Mouse (Mus musculus): ENCODE results near the gene Kcnc3. TPM values are rescaled to one million over a fixed set of nuclear protein-coding genes. Genes with fewer than 3 reads are reported as not detected.

The Kcnc3 gene
- polyA plus RNA-seq, 1 experiment from 2014 or later: 4.0 TPM

GRCm38 (mm10) chr7:44564486-44564885 is 26.0 kb upstream of the Kcnc3 start:
- ATAC-seq: no peak
- Histone ChIP-seq H3K4me2 (ENCODE audit: low read length) (no peak overlapping the region), H3K9me3 (ENCODE audit: control insufficient read depth, low read length) (no peaks in the 10 kb centered on the region), H3K4me1 (replicated peaks; ENCODE audit: control insufficient read depth, insufficient read depth, low read length) (no peaks in the 10 kb centered on the region), H3K9ac (replicated peaks; ENCODE audit: low read depth, low read length) (no peak overlapping the region), H3K27ac (ENCODE audit: low read length) (no peak overlapping the region), H3K27me3 (replicated peaks; ENCODE audit: control insufficient read depth, insufficient read depth, low read length) (0 out of 2 replicates have a peak, but pooled peaks cover 3% of the 10 kb centered on the region), H3K4me3 (replicated peaks; ENCODE audit: low read length) (no peak overlapping the region), H3K36me3 (ENCODE audit: control insufficient read depth, insufficient read depth) (no peaks in the 10 kb centered on the region)
- 83% methylated on average over 10 of the region's 10 CpGs for WGBS

DNA sequence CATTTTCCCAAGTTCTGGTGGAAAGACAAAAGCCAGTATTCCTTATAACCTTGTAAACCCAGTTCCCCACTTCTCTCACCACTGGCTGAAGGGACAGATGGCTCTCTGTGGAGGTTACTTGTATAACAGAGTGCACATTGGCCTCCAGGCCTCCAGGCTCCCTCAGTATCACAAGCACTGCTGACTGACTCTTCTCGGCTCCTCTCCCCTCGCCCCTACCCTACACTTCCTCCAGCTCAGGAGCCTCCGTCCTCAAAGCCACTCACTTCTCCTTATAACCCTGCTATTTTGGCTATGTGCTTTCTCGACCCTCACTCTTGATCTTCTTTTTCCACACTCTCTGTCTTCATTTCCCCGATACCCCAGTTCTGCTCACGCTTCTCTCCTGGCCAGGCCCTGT is 25.1 kb upstream of the Kcnc3 start:
- WGBS: 78% methylated on average over 6 of the region's 6 CpGs
- Histone ChIP-seq H3K36me3 (ENCODE audit: control insufficient read depth, insufficient read depth) (no peaks in the 10 kb centered on the region), H3K4me1 (replicated peaks; ENCODE audit: control insufficient read depth, insufficient read depth, low read length) (no peaks in the 10 kb centered on the region), H3K9me3 (ENCODE audit: control insufficient read depth, low read length) (no peaks in the 10 kb centered on the region), H3K9ac (replicated peaks; ENCODE audit: low read depth, low read length) (no peak overlapping the region), H3K27ac (ENCODE audit: low read length) (no peak overlapping the region), H3K27me3 (replicated peaks; ENCODE audit: control insufficient read depth, insufficient read depth, low read length) (0 out of 2 replicates have a peak, but pooled peaks cover 3% of the 10 kb centered on the region), H3K4me2 (ENCODE audit: low read length) (no peak overlapping the region), H3K4me3 (replicated peaks; ENCODE audit: low read length) (no peak overlapping the region)
- no peak for ATAC-seq

- no peak overlapping the region for H3K27ac ChIP-seq (ENCODE audit: low read length)
- no peaks in the 10 kb centered on the region for H3K9me3 ChIP-seq (ENCODE audit: control insufficient read depth, low read length)
- ATAC-seq: no peak
- no peak overlapping the region for H3K4me3 ChIP-seq (replicated peaks; ENCODE audit: low read length)
- H3K9ac ChIP-seq (replicated peaks; ENCODE audit: low read depth, low read length): no peak overlapping the region
- no peaks in the 10 kb centered on the region for H3K4me1 ChIP-seq (replicated peaks; ENCODE audit: control insufficient read depth, insufficient read depth, low read length)
- WGBS: 75% methylated on average over 9 of the region's 9 CpGs
- no peaks in the 10 kb centered on the region for H3K36me3 ChIP-seq (ENCODE audit: control insufficient read depth, insufficient read depth)
- no peak overlapping the region for H3K4me2 ChIP-seq (ENCODE audit: low read length)
- 0 out of 2 replicates have a peak, but pooled peaks cover 3% of the 10 kb centered on the region for H3K27me3 ChIP-seq (replicated peaks; ENCODE audit: control insufficient read depth, insufficient read depth, low read length)
Measured at GRCm38 (mm10) chr7:44568803-44569202, 21.7 kb upstream of the Kcnc3 start.

GRCm38 (mm10) chr7:44570989-44571388 is 19.5 kb upstream of the Kcnc3 start:
- H3K9ac ChIP-seq (replicated peaks; ENCODE audit: low read depth, low read length): no peak overlapping the region
- no peak for ATAC-seq
- H3K9me3 ChIP-seq (ENCODE audit: control insufficient read depth, low read length): no peaks in the 10 kb centered on the region
- 0 out of 2 replicates have a peak, but pooled peaks cover 3% of the 10 kb centered on the region for H3K27me3 ChIP-seq (replicated peaks; ENCODE audit: control insufficient read depth, insufficient read depth, low read length)
- H3K36me3 ChIP-seq (ENCODE audit: control insufficient read depth, insufficient read depth): no peaks in the 10 kb centered on the region
- H3K4me1 ChIP-seq (replicated peaks; ENCODE audit: control insufficient read depth, insufficient read depth, low read length): no peaks in the 10 kb centered on the region
- no peak overlapping the region for H3K4me2 ChIP-seq (ENCODE audit: low read length)
- H3K4me3 ChIP-seq (replicated peaks; ENCODE audit: low read length): no peak overlapping the region
- WGBS: 81% methylated on average over 6 of the region's 6 CpGs
- H3K27ac ChIP-seq (ENCODE audit: low read length): no peak overlapping the region

- H3K36me3 ChIP-seq (ENCODE audit: control insufficient read depth, insufficient read depth): no peaks in the 10 kb centered on the region
- H3K9ac ChIP-seq (replicated peaks; ENCODE audit: low read depth, low read length): no peak overlapping the region
- H3K27ac ChIP-seq (ENCODE audit: low read length): no peak overlapping the region
- no peaks in the 10 kb centered on the region for H3K4me1 ChIP-seq (replicated peaks; ENCODE audit: control insufficient read depth, insufficient read depth, low read length)
- ATAC-seq: no peak
- H3K4me3 ChIP-seq (replicated peaks; ENCODE audit: low read length): no peak overlapping the region
- no peak overlapping the region for H3K4me2 ChIP-seq (ENCODE audit: low read length)
- 29% methylated on average over 4 of the region's 4 CpGs for WGBS
- H3K9me3 ChIP-seq (ENCODE audit: control insufficient read depth, low read length): no peaks in the 10 kb centered on the region
- 0 out of 2 replicates have a peak, but pooled peaks cover 3% of the 10 kb centered on the region for H3K27me3 ChIP-seq (replicated peaks; ENCODE audit: control insufficient read depth, insufficient read depth, low read length)
Measured at GRCm38 (mm10) chr7:44571811-44572210, 18.7 kb upstream of the Kcnc3 start.

DNA sequence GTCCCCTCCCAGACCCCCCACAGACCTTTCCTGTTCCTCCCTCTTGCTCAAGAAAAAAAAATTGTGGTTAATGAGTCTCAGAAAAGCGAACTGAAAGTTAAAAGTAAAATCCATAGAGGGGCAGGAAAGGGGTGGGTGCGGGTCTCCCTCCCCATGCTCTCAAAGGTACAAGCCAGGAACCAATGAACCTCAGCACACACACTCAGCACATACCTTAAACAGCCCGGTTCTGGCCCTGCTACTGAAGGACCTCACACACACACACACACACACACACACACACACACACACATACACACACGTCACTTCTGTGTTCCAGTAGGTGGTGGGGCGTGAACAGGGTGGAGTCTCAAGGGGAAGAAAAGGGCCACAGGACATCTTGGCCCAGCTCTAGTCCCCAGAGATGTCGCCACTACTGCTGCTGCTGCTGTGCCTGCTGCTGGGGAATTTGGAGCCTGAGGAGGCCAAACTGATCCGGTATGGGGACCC is 18.2 kb upstream of the Kcnc3 start, which contains the start of gene Napsa:
TSS of gene Napsa (plus strand) at position 168 of the 489 bp plus-strand sequence.
- H3K9me3 ChIP-seq (ENCODE audit: control insufficient read depth, low read length): no peaks in the 10 kb centered on the region
- no peak within 1 kb of the TSS for H3K27ac ChIP-seq (ENCODE audit: low read length)
- no peak within 1 kb of the TSS for H3K4me2 ChIP-seq (ENCODE audit: low read length)
- H3K4me3 ChIP-seq (replicated peaks; ENCODE audit: low read length): no peak within 1 kb of the TSS
- 0 out of 2 replicates have a peak, but pooled peaks cover 3% of the 10 kb centered on the region for H3K27me3 ChIP-seq (replicated peaks; ENCODE audit: control insufficient read depth, insufficient read depth, low read length)
- H3K4me1 ChIP-seq (replicated peaks; ENCODE audit: control insufficient read depth, insufficient read depth, low read length): no peaks in the 10 kb centered on the region
- WGBS: 34% methylated on average over 7 of the region's 7 CpGs
- H3K36me3 ChIP-seq (ENCODE audit: control insufficient read depth, insufficient read depth): no peaks in the 10 kb centered on the region
- ATAC-seq: no peak
- H3K9ac ChIP-seq (replicated peaks; ENCODE audit: low read depth, low read length): no peak within 1 kb of the TSS

- no peak for ATAC-seq
- 69% methylated on average over 5 of the region's 5 CpGs for WGBS
- H3K4me1 ChIP-seq (replicated peaks; ENCODE audit: control insufficient read depth, insufficient read depth, low read length): no peaks in the 10 kb centered on the region
- H3K36me3 ChIP-seq (ENCODE audit: control insufficient read depth, insufficient read depth): no peaks in the 10 kb centered on the region
- H3K27ac ChIP-seq (ENCODE audit: low read length): no peak overlapping the region
- no peak overlapping the region for H3K4me2 ChIP-seq (ENCODE audit: low read length)
- H3K27me3 ChIP-seq (replicated peaks; ENCODE audit: control insufficient read depth, insufficient read depth, low read length): 0 out of 2 replicates have a peak, but pooled peaks cover under 1% of the 10 kb centered on the region
- H3K4me3 ChIP-seq (replicated peaks; ENCODE audit: low read length): no peak overlapping the region
- H3K9me3 ChIP-seq (ENCODE audit: control insufficient read depth, low read length): no peaks in the 10 kb centered on the region
- no peak overlapping the region for H3K9ac ChIP-seq (replicated peaks; ENCODE audit: low read depth, low read length)
Measured at GRCm38 (mm10) chr7:44572956-44573484, 17.4 kb upstream of the Kcnc3 start.

DNA sequence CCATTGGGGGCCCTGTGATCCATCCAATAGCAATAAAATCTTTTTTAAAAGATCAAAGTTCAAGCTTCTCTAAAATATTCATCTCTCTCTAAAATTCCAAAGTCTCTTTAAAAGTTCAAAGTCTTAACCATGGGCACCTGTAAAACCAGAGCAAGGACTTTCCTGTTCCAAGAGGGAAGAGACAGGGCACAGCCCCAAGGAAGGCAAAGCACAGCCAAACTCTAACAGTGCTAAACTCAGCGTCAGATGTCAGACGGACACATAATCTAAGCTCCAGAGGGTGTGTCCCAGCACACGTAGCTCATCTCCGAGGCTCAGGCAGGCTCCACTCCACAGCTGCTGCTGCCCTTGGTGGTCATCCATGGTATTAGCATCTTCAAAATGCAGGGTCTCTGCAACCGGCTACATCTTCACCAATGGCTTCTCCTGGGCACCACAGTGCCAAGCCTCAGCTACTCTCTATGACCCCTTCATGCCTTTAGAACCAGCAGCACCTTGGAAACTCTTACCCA is 14.1 kb upstream of the Kcnc3 start:
- H3K4me1 ChIP-seq (replicated peaks; ENCODE audit: control insufficient read depth, insufficient read depth, low read length): no peaks in the 10 kb centered on the region
- no peak overlapping the region for H3K27ac ChIP-seq (ENCODE audit: low read length)
- H3K4me2 ChIP-seq (ENCODE audit: low read length): no peak overlapping the region
- H3K9ac ChIP-seq (replicated peaks; ENCODE audit: low read depth, low read length): no peak overlapping the region
- ATAC-seq: no peak
- no peaks in the 10 kb centered on the region for H3K27me3 ChIP-seq (replicated peaks; ENCODE audit: control insufficient read depth, insufficient read depth, low read length)
- WGBS: 64% methylated on average over 5 of the region's 5 CpGs
- no peak overlapping the region for H3K4me3 ChIP-seq (replicated peaks; ENCODE audit: low read length)
- no peaks in the 10 kb centered on the region; the same call in 1 of the 2 replicates for H3K9me3 ChIP-seq (ENCODE audit: control insufficient read depth, low read length)
- no peaks in the 10 kb centered on the region for H3K36me3 ChIP-seq (ENCODE audit: control insufficient read depth, insufficient read depth)

DNA sequence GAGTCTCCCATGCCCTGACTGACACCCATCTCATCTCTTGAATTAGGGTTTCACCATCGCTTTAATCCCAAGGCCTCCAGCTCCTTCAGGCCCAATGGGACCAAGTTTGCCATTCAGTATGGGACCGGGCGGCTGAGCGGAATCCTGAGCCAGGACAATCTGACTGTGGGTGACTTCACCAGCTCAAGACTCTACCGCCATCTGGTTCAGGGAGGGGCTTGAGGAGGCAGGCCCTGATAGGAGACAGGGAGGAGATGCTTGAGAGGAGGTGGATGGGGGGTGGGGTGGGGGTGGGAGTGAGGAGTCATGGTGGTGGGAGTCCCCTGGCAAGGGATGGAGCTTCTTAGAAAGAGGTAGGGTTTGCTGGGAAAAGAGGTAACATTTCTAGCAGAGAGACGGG is 8.8 kb upstream of the Kcnc3 start:
- Histone ChIP-seq H3K4me1 (replicated peaks; ENCODE audit: control insufficient read depth, insufficient read depth, low read length) (no peaks in the 10 kb centered on the region), H3K4me2 (ENCODE audit: low read length) (no peak overlapping the region), H3K27me3 (replicated peaks; ENCODE audit: control insufficient read depth, insufficient read depth, low read length) (no peaks in the 10 kb centered on the region), H3K9ac (replicated peaks; ENCODE audit: low read depth, low read length) (no peak overlapping the region), H3K4me3 (replicated peaks; ENCODE audit: low read length) (no peak overlapping the region), H3K9me3 (ENCODE audit: control insufficient read depth, low read length) (no peaks in the 10 kb centered on the region; the same call in 1 of the 2 replicates), H3K27ac (ENCODE audit: low read length) (no peak overlapping the region), H3K36me3 (ENCODE audit: control insufficient read depth, insufficient read depth) (no peaks in the 10 kb centered on the region)
- ATAC-seq: no peak
- WGBS: 77% methylated on average over 6 of the region's 6 CpGs
